Mouse (Mus musculus) WW6 (cell line): ENCODE data around the gene Gucy1b1.

ENCODE experiments used
- DNase-seq: peaks from one replicate; pipeline ENCODE4 v3.0.0-alpha.2; 2013; ENCODE audit warnings: low read depth, low spot score

Gucy1b1 gene

GRCm38 (mm10) chr3:82036262-82037044 lies 38.0 kb downstream of the Gucy1b1 start:
- no peak for DNase-seq

GRCm38 (mm10) chr3:82030008-82030748 lies 44.3 kb downstream of the Gucy1b1 start:
- no peak for DNase-seq

GRCm38 (mm10) chr3:82029229-82029628 lies 45.3 kb downstream of the Gucy1b1 start:
- DNase-seq: peak; percentile 7

GRCm38 (mm10) chr3:82027286-82027685 lies 47.2 kb downstream of the Gucy1b1 start:
- DNase-seq: no peak

- no peak for DNase-seq
These were observed 51.4 kb downstream of the Gucy1b1 start for GRCm38 (mm10) chr3:82023065-82023464.

GRCm38 (mm10) chr3:82022421-82022920 lies 52.0 kb downstream of the Gucy1b1 start:
- DNase-seq: no peak

- DNase-seq: no peak
These were observed 60.3 kb downstream of the Gucy1b1 start for GRCm38 (mm10) chr3:82014148-82014703.

- no peak for DNase-seq
These were observed 67.5 kb downstream of the Gucy1b1 start for GRCm38 (mm10) chr3:82007002-82007401.

- DNase-seq: no peak
These were observed 78.5 kb downstream of the Gucy1b1 start for GRCm38 (mm10) chr3:81995988-81996387.

GRCm38 (mm10) chr3:81995371-81995770 lies 79.1 kb downstream of the Gucy1b1 start:
- no peak for DNase-seq

GRCm38 (mm10) chr3:81990531-81990930 lies 84.0 kb downstream of the Gucy1b1 start:
- DNase-seq: no peak

GRCm38 (mm10) chr3:81989692-81990141 lies 84.8 kb downstream of the Gucy1b1 start:
- DNase-seq: no peak

GRCm38 (mm10) chr3:81987628-81988027 lies 86.9 kb downstream of the Gucy1b1 start:
- no peak for DNase-seq

GRCm38 (mm10) chr3:81986103-81986502 lies 88.4 kb downstream of the Gucy1b1 start:
- DNase-seq: no peak

- DNase-seq: no peak
These were observed 89.4 kb downstream of the Gucy1b1 start for GRCm38 (mm10) chr3:81985100-81985499.

- no peak for DNase-seq
These were observed 91.2 kb downstream of the Gucy1b1 start for GRCm38 (mm10) chr3:81983120-81983895.
